Comparison of ENCODE assay signal across 23 mouse cellular contexts in genomic region chr11:119554706-119555105, GRCm38 (mm10). TPM values are rescaled to one million over a fixed set of nuclear protein-coding genes. Genes with fewer than 3 reads are reported as not detected.
DNase-seq lines count a peak whose midpoint lies in the region; ATAC-seq lines count a peak whose summit lies in the region.
"Had no signal": no experiment of that assay in that cellular context is flagged by ENCODE, and none has a peak within 500 bp of the region (broad histone marks: within the 10 kb centered on the region; RNA-seq: fewer than 3 reads in every experiment).

No protein-coding gene starts in this region.

- H3K4me1 ChIP-seq in kidney, embryonic 15.5 days: peaks cover 19% of the 10 kb centered on the region
- peaks cover 89% of the 10 kb centered on the region for H3K4me1 ChIP-seq in lung, embryonic 15.5 days
- peaks cover 22% of the 10 kb centered on the region for H3K4me1 ChIP-seq in midbrain, embryonic 11.5 days (ENCODE audit: control insufficient read depth, insufficient read depth, low read length)
- H3K4me1 ChIP-seq in midbrain, embryonic 13.5 days (replicated peaks): peaks cover 43% of the 10 kb centered on the region

- peak overlapping the region; percentile 25; the same call in 1 of the 2 replicates for H3K27ac ChIP-seq in kidney, embryonic 15.5 days
- H3K27ac ChIP-seq in lung, embryonic 15.5 days: peak overlapping the region; percentile 80
- H3K27ac ChIP-seq in midbrain, embryonic 11.5 days (ENCODE audit: low read depth, low read length): no peak overlapping the region
- no peak overlapping the region for H3K27ac ChIP-seq in midbrain, embryonic 13.5 days
- H3K27ac ChIP-seq: forebrain, embryonic 10.5 days; forebrain, embryonic 13.5 days; heart, adult 2 months; heart, embryonic 10.5 days; heart, embryonic 13.5 days; hindbrain, embryonic 14.5 days had no signal

- H3K27me3 ChIP-seq in kidney, embryonic 15.5 days: peaks cover 53% of the 10 kb centered on the region
- H3K27me3 ChIP-seq in lung, embryonic 15.5 days: peaks cover 17% of the 10 kb centered on the region
- peaks cover 24% of the 10 kb centered on the region for H3K27me3 ChIP-seq in midbrain, embryonic 11.5 days (ENCODE audit: control insufficient read depth, insufficient read depth, low read length)
- peaks cover 72% of the 10 kb centered on the region for H3K27me3 ChIP-seq in midbrain, embryonic 13.5 days

- no peak for ATAC-seq in cerebellum, adult (ENCODE audit: insufficient number of reproducible peaks, low FRiP score, low TSS enrichment)
- no peak for ATAC-seq in kidney, embryonic 15.5 days (replicated peaks; ENCODE audit: low FRiP score)
- ATAC-seq in lung, embryonic 15.5 days (ENCODE audit: borderline replicate concordance, extremely low read depth, low FRiP score, low TSS enrichment): no peak
- no peak for ATAC-seq in midbrain, embryonic 11.5 days (ENCODE audit: low FRiP score)
- no peak for ATAC-seq in midbrain, embryonic 13.5 days
- ATAC-seq: activated CD4-positive, CD25-positive, alpha-beta regulatory T cell, adult 4 months; forebrain, embryonic 13.5 days; forebrain, embryonic 16.5 days had no signal

- no peak overlapping the region for H3K4me2 ChIP-seq in kidney, embryonic 15.5 days
- no peak overlapping the region for H3K4me2 ChIP-seq in lung, embryonic 15.5 days
- no peak overlapping the region for H3K4me2 ChIP-seq in midbrain, embryonic 11.5 days
- no peak overlapping the region for H3K4me2 ChIP-seq in midbrain, embryonic 13.5 days (replicated peaks)
- H3K4me2 ChIP-seq: forebrain, embryonic 13.5 days; heart, embryonic 13.5 days; hindbrain, embryonic 14.5 days had no signal

- no peaks in the 10 kb centered on the region for H3K36me3 ChIP-seq in kidney, embryonic 15.5 days
- H3K36me3 ChIP-seq in lung, embryonic 15.5 days: no peaks in the 10 kb centered on the region
- no peaks in the 10 kb centered on the region for H3K36me3 ChIP-seq in midbrain, embryonic 11.5 days (ENCODE audit: control insufficient read depth, insufficient read depth, low read length)
- H3K36me3 ChIP-seq in midbrain, embryonic 13.5 days: no peaks in the 10 kb centered on the region
- H3K36me3 ChIP-seq: forebrain, embryonic 10.5 days; heart, embryonic 10.5 days; heart, embryonic 13.5 days had no signal

- WGBS in kidney, embryonic 15.5 days: 56% methylated on average over 7 of the region's 7 CpGs
- 44% methylated on average over 7 of the region's 7 CpGs for WGBS in lung, embryonic 15.5 days
- 84% methylated on average over 7 of the region's 7 CpGs for WGBS in midbrain, embryonic 11.5 days
- 89% methylated on average over 7 of the region's 7 CpGs for WGBS in midbrain, embryonic 13.5 days

- no peak overlapping the region for H3K4me3 ChIP-seq in kidney, embryonic 15.5 days (replicated peaks)
- H3K4me3 ChIP-seq in lung, embryonic 15.5 days: no peak overlapping the region
- no peak overlapping the region for H3K4me3 ChIP-seq in midbrain, embryonic 11.5 days (ENCODE audit: low read depth, low read length)
- H3K4me3 ChIP-seq in midbrain, embryonic 13.5 days (replicated peaks): no peak overlapping the region
- H3K4me3 ChIP-seq: forebrain, embryonic 10.5 days; forebrain, embryonic 13.5 days; heart, adult 2 months; heart, embryonic 10.5 days; heart, embryonic 13.5 days had no signal

- no peak overlapping the region for H3K9ac ChIP-seq in kidney, embryonic 15.5 days
- no peak overlapping the region for H3K9ac ChIP-seq in lung, embryonic 15.5 days
- no peak overlapping the region for H3K9ac ChIP-seq in midbrain, embryonic 11.5 days (ENCODE audit: low read length)
- no peak overlapping the region for H3K9ac ChIP-seq in midbrain, embryonic 13.5 days (replicated peaks)
- H3K9ac ChIP-seq: forebrain, embryonic 13.5 days; heart, embryonic 13.5 days; hindbrain, embryonic 14.5 days had no signal

- peak; percentile 10 for DNase-seq in cerebellum, adult 9-11 months
- no peak for DNase-seq in kidney, adult 18-20 months
- DNase-seq in lung, postnatal 4 days: no peak
- DNase-seq in midbrain, embryonic 11.5 days (ENCODE audit: low spot score, missing footprints): peak; percentile 64
- DNase-seq: adrenal gland, adult 8-10 months; adrenal gland, postnatal 25 days; cerebellum, adult 2 months; gastrocnemius, postnatal 10 days; gastrocnemius, postnatal 36 days; heart, adult 2 months; heart, postnatal 14 days; heart, postnatal 4 days had no signal

- H3K9me3 ChIP-seq in kidney, embryonic 15.5 days (replicated peaks): no peaks in the 10 kb centered on the region
- H3K9me3 ChIP-seq in lung, embryonic 15.5 days: no peaks in the 10 kb centered on the region
- H3K9me3 ChIP-seq in midbrain, embryonic 11.5 days (ENCODE audit: control insufficient read depth, low read length): no peaks in the 10 kb centered on the region
- H3K9me3 ChIP-seq in midbrain, embryonic 13.5 days: no peaks in the 10 kb centered on the region
- H3K9me3 ChIP-seq: forebrain, embryonic 10.5 days; forebrain, embryonic 13.5 days; heart, embryonic 10.5 days; heart, embryonic 13.5 days had no signal

RNA-seq across cellular contexts. Expression of gene Nptx1, which starts 7.2 kb away (rescaled TPM):
- 0.63 and 1.1 TPM in 2 replicates for polyA plus RNA-seq in kidney, embryonic 15.5 days (2015; fragmentation: Nextera tagmentation; extraction: Ambion mirVana)
- 1.7 TPM in 2 replicates for polyA plus RNA-seq in lung, embryonic 15.5 days (2015; fragmentation: Nextera tagmentation; extraction: Ambion mirVana)
- 2.5 and 3.0 TPM in 2 replicates for polyA plus RNA-seq in midbrain, embryonic 11.5 days (2014; fragmentation: Nextera tagmentation; extraction: Ambion mirVana)
- polyA plus RNA-seq in midbrain, embryonic 13.5 days (2015; fragmentation: Nextera tagmentation; extraction: Ambion mirVana): 7.3 and 8.6 TPM in 2 replicates
- polyA plus RNA-seq: activated CD4-positive, CD25-positive, alpha-beta regulatory T cell, adult 4 months had no signal

RNA-seq across cellular contexts. Expression of gene Rptor, which starts 48.0 kb away (rescaled TPM):
- 10.8 and 13.1 TPM in 2 replicates for polyA plus RNA-seq in kidney, embryonic 15.5 days (2015; fragmentation: Nextera tagmentation; extraction: Ambion mirVana)
- polyA plus RNA-seq in lung, embryonic 15.5 days (2015; fragmentation: Nextera tagmentation; extraction: Ambion mirVana): 8.5 and 9.7 TPM in 2 replicates
- polyA plus RNA-seq in midbrain, embryonic 11.5 days (2014; fragmentation: Nextera tagmentation; extraction: Ambion mirVana): 8.7 and 11.1 TPM in 2 replicates
- 9.7 and 11.7 TPM in 2 replicates for polyA plus RNA-seq in midbrain, embryonic 13.5 days (2015; fragmentation: Nextera tagmentation; extraction: Ambion mirVana)

Comparison
In these comparisons a context has a peak if more than half of its experiments do, and no peak if none do; other contexts are left out.
1. DNase-seq: peak in cerebellum, adult 9-11 months (single experiment) and midbrain, embryonic 11.5 days (single experiment); none in kidney, adult 18-20 months (single experiment) and lung, postnatal 4 days (0 of 2).
2. H3K27ac ChIP-seq: peak in kidney, embryonic 15.5 days (single experiment) and lung, embryonic 15.5 days (single experiment); none in midbrain, embryonic 11.5 days (single experiment) and midbrain, embryonic 13.5 days (single experiment).